Mouse (Mus musculus) gastrocnemius, adult 18-20 months (tissue): ENCODE measurements at regions not wholly inside any gene's neighbourhood (a gene's known extent, or its start where the extent isn't known, plus 50 kb on each side); places are given as distances from the start of the nearest gene placed in this dataset.
A peak's percentile ranks its signal among the peaks of the same experiment; 100 is the strongest.

Experiments
- DNase-seq: peaks from one replicate; pipeline ENCODE4 v3.0.0; 2021; ENCODE audit warnings: low spot score

- DNase-seq, result no peak
These were observed 281.4 kb downstream of the En1 start for GRCm38 (mm10) chr1:120883632-120884031.

GRCm38 (mm10) chr1:120910801-120911200, 308.6 kb downstream of the En1 start:
- no peak for DNase-seq

- DNase-seq, result no peak
These were observed 309.9 kb downstream of the En1 start for GRCm38 (mm10) chr1:120911962-120912670.

- DNase-seq, result peak; percentile 2
These were observed 319.3 kb downstream of the En1 start for GRCm38 (mm10) chr1:120921540-120921939.

GRCm38 (mm10) chr1:120925271-120925670, 323.1 kb downstream of the En1 start:
- DNase-seq, result no peak

- no peak for DNase-seq
These were observed 327.9 kb downstream of the En1 start for GRCm38 (mm10) chr1:120930141-120930540.

GRCm38 (mm10) chr1:120935321-120935720, 333.1 kb downstream of the En1 start:
- no peak for DNase-seq

GRCm38 (mm10) chr1:120943711-120944110, 341.5 kb downstream of the En1 start:
- no peak for DNase-seq

GRCm38 (mm10) chr1:120946349-120946748, 344.1 kb downstream of the En1 start:
- no peak for DNase-seq

GRCm38 (mm10) chr1:120961235-120961634, 359.0 kb downstream of the En1 start:
- DNase-seq, result no peak

- DNase-seq, result no peak
These were observed 359.8 kb downstream of the En1 start for GRCm38 (mm10) chr1:120961984-120962383.

- DNase-seq, result peak; percentile 3
These were observed 361.4 kb downstream of the En1 start for GRCm38 (mm10) chr1:120963477-120964178.

- no peak for DNase-seq
These were observed 361.9 kb downstream of the En1 start for GRCm38 (mm10) chr1:120964179-120964517.

GRCm38 (mm10) chr1:120966132-120966531, 363.9 kb downstream of the En1 start:
- DNase-seq, result no peak

GRCm38 (mm10) chr1:120974661-120975060, 357.7 kb downstream of the Insig2 start:
- DNase-seq, result peak; percentile 30

GRCm38 (mm10) chr1:121004535-121004934, 327.9 kb downstream of the Insig2 start:
- no peak for DNase-seq

GRCm38 (mm10) chr1:121005198-121005597, 327.2 kb downstream of the Insig2 start:
- DNase-seq, result no peak

- DNase-seq, result no peak
These were observed 320.3 kb downstream of the Insig2 start for GRCm38 (mm10) chr1:121012126-121012525.

GRCm38 (mm10) chr1:121013839-121014503, 318.4 kb downstream of the Insig2 start:
- peak; percentile 13 for DNase-seq

- no peak for DNase-seq
These were observed 303.0 kb downstream of the Insig2 start for GRCm38 (mm10) chr1:121029375-121029774.

- no peak for DNase-seq
These were observed 297.5 kb downstream of the Insig2 start for GRCm38 (mm10) chr1:121034761-121035393.

GRCm38 (mm10) chr1:121046581-121046980, 285.8 kb downstream of the Insig2 start:
- DNase-seq, result no peak
